Mouse (Mus musculus): ENCODE results near the gene Vmn1r181.
A peak's percentile ranks its signal among the peaks of the same experiment; 100 is the strongest.
"Not testable (repeated sequence)": the region's sequence is repeated elsewhere in the genome, so short reads cannot be mapped to it uniquely, and the experiment has no call there.

Vmn1r181 gene

GRCm38 (mm10) chr7:23974315-23974714, at the start of gene Vmn1r181:
Gene Vmn1r181, plus strand, starts transcription at chr7:23974615.
- DNase-seq (ENCODE audit: low read depth, low spot score): not testable (repeated sequence)

DNA sequence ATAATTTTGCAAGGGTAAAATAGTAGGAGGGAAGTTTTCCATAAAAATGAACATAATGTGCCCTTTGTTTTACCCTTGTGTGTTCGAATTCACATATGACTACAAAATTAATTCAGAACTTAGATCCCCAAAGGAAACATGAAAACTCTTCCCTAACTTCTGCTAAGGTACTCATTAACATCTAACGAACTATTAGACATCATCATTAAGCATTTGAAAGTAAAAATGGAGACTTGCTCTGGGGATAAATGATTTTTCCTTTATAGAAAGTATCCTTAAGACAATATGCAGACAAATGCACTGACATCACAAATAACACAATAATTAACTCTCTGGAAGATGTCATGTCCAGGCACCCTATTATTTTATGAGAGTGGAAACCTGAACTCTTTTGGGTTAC, 47.7 kb upstream of the Vmn1r181 start, which contains the start of gene Vmn1r179:
Gene Vmn1r179, plus strand, starts transcription at position 301 of the 400 bp plus-strand sequence.
- DNase-seq (ENCODE audit: low read depth, low spot score): no peak

DNA sequence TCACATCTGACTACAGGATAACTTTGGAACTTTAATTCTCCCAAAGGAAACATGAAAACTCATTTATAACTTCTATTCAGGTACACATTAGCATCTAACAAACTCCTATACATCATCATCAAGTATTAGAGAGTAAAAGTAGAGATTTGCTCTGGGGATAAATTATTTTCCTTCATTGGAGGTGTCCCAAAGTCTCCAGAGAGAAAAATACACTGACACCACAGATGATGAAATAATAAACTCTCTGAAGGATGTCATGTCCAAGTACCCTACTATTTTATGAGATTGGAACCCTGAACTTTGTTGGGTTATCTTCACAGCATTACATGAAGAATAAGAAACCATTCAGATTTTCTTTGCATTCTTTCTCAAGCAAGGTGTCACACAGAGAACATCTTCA, 24.1 kb upstream of the Vmn1r181 start, which contains the start of gene Vmn1r180:
Gene Vmn1r180, plus strand, starts transcription at position 301 of the 400 bp plus-strand sequence.
- no peak for DNase-seq (ENCODE audit: low read depth, low spot score)

- DNase-seq (ENCODE audit: low read depth, low spot score): peak; percentile 7
Measured at GRCm38 (mm10) chr7:23968044-23968443, 6.4 kb upstream of the Vmn1r181 start.

DNA sequence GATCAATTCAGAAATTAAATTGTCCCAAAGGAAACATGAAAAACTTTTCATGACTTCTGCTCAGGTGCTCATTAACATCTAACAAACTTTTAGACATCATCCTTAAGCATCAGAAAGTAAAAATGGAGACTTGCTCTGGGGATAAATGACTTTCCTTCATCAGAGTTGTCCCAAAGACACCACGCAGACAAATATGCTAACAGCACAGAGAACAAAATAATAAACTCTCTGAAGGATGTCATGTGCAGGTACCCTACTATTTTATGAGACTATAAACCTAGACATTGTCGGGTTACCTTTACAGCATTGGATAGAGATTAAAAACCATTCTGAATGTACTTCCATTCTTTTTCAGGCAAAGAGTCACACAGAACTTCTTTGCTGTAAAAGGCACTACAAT, 27.0 kb downstream of the Vmn1r181 start, which contains the start of gene V1rd19:
Gene V1rd19, plus strand, starts transcription at position 301 of the 400 bp plus-strand sequence.
- no peak for DNase-seq (ENCODE audit: low read depth, low spot score)

All from CD4-positive helper T cell, adult 2 months (primary cell).